Mouse (Mus musculus) embryonic facial prominence, embryonic 13.5 days (tissue): ENCODE measurements at regions not wholly inside any gene's neighbourhood (a gene's known extent, or its start where the extent isn't known, plus 50 kb on each side); places are given as distances from the start of the nearest gene placed in this dataset.

Experiments
- ATAC-seq: fragments of 200-750 bp; cut with Nextera tagmentation; 2 replicates; pipeline ENCODE4 v1.8.0; 2017; ENCODE audit warnings: low read depth; ENCODE audit not compliant: insufficient number of reproducible peaks, insufficient read depth, low FRiP score, low TSS enrichment
- H3K27ac ChIP-seq: fragments of 300-500 bp; sonication (generic); 2 replicates; pipeline ENCODE4 v1.5.1; 2015; ENCODE audit warnings: moderate library complexity, mild to moderate bottlenecking, inconsistent platforms
- H3K27me3 ChIP-seq: fragments of 300-500 bp; sonication (generic); 2 replicates; pipeline ENCODE4 v1.6.1; 2015; ENCODE audit warnings: mild to moderate bottlenecking, inconsistent platforms
- H3K36me3 ChIP-seq: fragments of 300-500 bp; sonication (generic); 2 replicates; pipeline ENCODE4 v1.6.1; 2015; ENCODE audit warnings: mild to moderate bottlenecking, inconsistent platforms
- H3K4me1 ChIP-seq: fragments of 300-500 bp; sonication (generic); 2 replicates; pipeline ENCODE4 v1.6.1; 2015; ENCODE audit warnings: inconsistent platforms
- H3K4me2 ChIP-seq: fragments of 300-500 bp; sonication (generic); 2 replicates; pipeline ENCODE4 v1.6.1; 2015; ENCODE audit warnings: moderate library complexity, mild to moderate bottlenecking, inconsistent platforms
- H3K4me3 ChIP-seq: fragments of 300-500 bp; sonication (generic); 2 replicates; pipeline ENCODE4 v1.5.1; 2015; ENCODE audit warnings: mild to moderate bottlenecking, inconsistent platforms
- H3K9ac ChIP-seq: fragments of 300-500 bp; sonication (generic); 2 replicates; pipeline ENCODE4 v1.6.1; 2015; ENCODE audit warnings: mild to moderate bottlenecking, inconsistent platforms
- H3K9me3 ChIP-seq: fragments of 300-500 bp; sonication (generic); 2 replicates; pipeline ENCODE4 v1.6.1; 2016; ENCODE audit warnings: inconsistent platforms
- WGBS: fragments of 180-500 bp; shearing (Covaris S2); methylation state at CpG from one replicate; pipeline ENCODE4 v1.1.7; 2015; ENCODE audit warnings: mixed read lengths; 5-methylcytosine and 5-hydroxymethylcytosine counted together

DNA sequence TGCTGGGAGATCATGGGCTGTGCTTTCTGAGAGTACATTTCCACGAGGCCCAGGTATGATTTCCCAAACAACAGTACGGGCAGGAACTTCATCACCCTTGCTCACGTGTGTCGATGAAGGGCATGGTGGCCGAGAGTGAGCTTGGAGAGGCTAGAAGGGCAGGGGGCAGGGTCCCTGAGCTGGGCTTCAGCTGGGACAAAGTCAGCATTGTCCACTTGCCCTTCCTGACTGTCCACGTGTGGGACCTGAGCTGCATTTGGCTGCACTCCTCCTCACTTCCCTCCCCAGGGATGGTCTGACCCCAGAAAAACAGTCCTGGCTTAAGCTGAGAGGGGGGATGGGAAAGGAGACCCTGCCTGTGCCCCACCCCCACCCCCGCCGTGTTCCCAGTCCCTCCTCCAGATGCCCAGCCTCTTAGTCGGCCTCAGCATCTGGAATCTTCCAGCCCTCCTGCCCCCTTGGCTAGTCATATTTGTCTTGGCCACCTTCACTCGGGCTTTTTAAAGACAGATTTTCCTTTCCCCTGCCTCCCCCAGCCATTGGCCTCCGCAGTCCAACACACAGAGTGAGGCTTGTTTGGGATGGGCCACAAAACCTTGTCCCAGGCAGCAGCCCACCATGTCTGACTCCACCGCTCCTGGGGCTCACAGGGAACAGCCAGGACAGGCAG is 58.6 kb downstream of the Isg20 start:
- H3K9me3 ChIP-seq: no peaks in the 10 kb centered on the region
- H3K27ac ChIP-seq: peak overlapping the region; percentile 16; the same call in 1 of the 2 replicates
- no peaks in the 10 kb centered on the region for H3K27me3 ChIP-seq
- no peak for ATAC-seq
- H3K36me3 ChIP-seq: no peaks in the 10 kb centered on the region
- H3K9ac ChIP-seq: no peak overlapping the region
- no peak overlapping the region for H3K4me2 ChIP-seq
- WGBS: 43% methylated on average over 12 of the region's 12 CpGs
- peaks cover 6% of the 10 kb centered on the region; the same call in 1 of the 2 replicates for H3K4me1 ChIP-seq
- no peak overlapping the region for H3K4me3 ChIP-seq

DNA sequence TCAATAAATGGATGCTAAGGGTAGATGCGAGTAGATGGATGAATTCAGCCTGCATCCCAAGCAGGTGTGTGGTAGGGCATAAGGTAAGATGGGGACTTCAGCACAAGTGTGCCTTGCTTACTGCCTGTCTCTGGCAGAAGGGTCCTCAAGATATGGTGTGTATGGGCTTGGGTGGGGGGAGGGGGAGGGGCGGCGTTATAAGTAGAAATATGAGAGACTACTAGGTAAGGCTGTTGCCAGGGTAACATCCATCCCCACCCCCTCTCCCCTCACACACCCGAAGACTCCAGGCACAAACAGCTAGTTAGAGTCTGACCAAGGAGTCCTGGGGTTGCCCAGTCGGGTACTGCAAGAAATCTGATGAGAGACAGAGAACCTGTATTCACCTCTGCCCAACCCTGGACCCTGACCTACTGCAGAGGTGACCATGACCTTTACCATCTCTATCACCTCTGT is 63.5 kb upstream of the Acan start:
- no peaks in the 10 kb centered on the region for H3K27me3 ChIP-seq
- WGBS: 26% methylated on average over 5 of the region's 5 CpGs
- H3K36me3 ChIP-seq: no peaks in the 10 kb centered on the region
- H3K4me1 ChIP-seq: peaks cover 11% of the 10 kb centered on the region
- peak overlapping the region; percentile 68 for H3K27ac ChIP-seq
- peak overlapping the region; percentile 72; the same call in 1 of the 2 replicates for H3K9ac ChIP-seq
- peak overlapping the region; percentile 47 for H3K4me3 ChIP-seq
- H3K9me3 ChIP-seq: no peaks in the 10 kb centered on the region
- ATAC-seq: peak; percentile 27; the same call in 1 of the 2 replicates
- peak overlapping the region; percentile 82 for H3K4me2 ChIP-seq

DNA sequence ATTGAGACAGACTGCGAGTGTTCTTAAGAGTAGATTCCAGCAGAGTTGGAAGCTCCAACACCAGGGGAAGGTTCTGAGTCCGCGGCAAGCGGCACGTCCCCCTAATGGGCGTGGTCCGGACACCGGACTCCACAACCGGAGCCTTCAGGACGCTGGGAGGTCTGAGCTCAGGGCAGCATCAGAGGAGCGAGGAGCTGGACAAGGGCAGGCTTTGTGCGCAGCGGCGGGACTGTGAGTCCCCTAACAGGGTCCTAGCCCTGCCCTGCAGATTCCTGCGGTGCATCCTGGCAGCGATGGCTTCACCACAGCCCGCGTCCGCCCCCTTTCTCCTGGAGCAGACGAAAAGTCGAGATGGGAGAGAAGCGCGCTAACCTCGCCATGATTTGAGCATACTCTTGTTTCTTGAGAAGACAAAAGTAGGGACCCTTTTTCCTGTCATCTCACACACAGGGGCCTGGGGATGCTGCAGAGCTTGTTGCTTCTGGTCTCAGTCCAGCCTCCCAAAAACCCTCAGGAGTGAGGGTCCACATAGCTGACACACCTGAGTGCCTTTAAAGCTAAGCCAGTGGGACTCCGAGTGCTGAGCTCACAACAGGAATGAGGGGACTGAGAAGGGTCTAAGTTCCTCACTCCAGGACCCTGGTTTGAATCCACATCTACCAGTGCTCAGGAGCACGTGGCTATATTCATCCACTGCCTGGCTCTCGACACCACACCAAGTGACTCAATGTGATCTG is 62.8 kb upstream of the Acan start:
- Histone ChIP-seq H3K36me3 (no peaks in the 10 kb centered on the region), H3K9me3 (no peaks in the 10 kb centered on the region), H3K9ac (peak overlapping the region; percentile 72), H3K27ac (peak overlapping the region; percentile 68), H3K4me1 (peaks cover 11% of the 10 kb centered on the region), H3K27me3 (no peaks in the 10 kb centered on the region), H3K4me3 (peak overlapping the region; percentile 47), H3K4me2 (peak overlapping the region; percentile 82)
- ATAC-seq: peak; percentile 84
- 2% methylated on average over 27 of the region's 27 CpGs for WGBS

DNA sequence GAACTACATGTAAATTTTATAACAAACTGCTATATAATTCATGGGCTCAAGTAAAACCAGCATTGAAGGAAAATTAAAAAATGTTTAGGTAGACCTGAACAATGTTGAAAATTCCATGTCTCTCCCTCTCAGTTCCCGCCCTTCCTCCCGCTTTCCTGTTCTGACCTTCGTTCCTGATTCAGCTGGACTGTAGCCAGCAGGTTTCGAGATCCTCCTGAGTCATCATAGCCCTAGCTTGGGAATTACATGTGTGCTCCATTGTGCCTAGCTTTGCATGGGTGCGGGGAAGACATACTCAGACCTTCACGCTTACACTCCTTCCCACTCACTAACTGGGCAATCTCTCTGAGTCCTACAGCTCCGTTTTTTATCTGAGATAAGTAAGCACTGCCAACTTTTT is 60.3 kb upstream of the Acan start:
- Histone ChIP-seq H3K27me3 (no peaks in the 10 kb centered on the region), H3K4me1 (peaks cover 11% of the 10 kb centered on the region), H3K4me3 (no peak overlapping the region), H3K36me3 (no peaks in the 10 kb centered on the region), H3K9ac (no peak overlapping the region), H3K9me3 (no peaks in the 10 kb centered on the region), H3K4me2 (no peak overlapping the region), H3K27ac (no peak overlapping the region)
- ATAC-seq: no peak
- 85% methylated on average over 7 of the region's 7 CpGs for WGBS

DNA sequence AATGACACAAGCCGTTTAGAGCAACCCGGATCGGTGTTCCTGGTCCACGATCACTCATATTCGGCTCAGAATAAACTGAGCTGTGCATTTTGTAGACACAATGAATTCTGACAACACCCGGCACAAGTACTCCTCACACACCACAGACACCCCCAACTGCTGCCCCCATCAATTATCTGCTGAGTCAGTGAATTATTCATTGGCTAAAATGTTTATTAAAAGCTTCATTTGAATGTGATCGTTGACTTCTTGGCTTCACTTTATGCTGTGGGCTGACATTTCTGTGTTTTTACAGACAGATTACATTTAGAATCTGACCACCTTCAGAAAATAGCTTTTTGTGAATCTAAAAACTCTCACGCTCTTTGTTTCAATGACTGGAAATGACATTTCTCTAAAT is 59.1 kb upstream of the Acan start:
- Histone ChIP-seq H3K4me2 (no peak overlapping the region), H3K9ac (no peak overlapping the region), H3K9me3 (no peaks in the 10 kb centered on the region), H3K4me1 (peaks cover 11% of the 10 kb centered on the region), H3K27ac (no peak overlapping the region), H3K36me3 (no peaks in the 10 kb centered on the region), H3K27me3 (no peaks in the 10 kb centered on the region), H3K4me3 (no peak overlapping the region)
- WGBS: 86% methylated on average over 8 of the region's 8 CpGs
- ATAC-seq: no peak

DNA sequence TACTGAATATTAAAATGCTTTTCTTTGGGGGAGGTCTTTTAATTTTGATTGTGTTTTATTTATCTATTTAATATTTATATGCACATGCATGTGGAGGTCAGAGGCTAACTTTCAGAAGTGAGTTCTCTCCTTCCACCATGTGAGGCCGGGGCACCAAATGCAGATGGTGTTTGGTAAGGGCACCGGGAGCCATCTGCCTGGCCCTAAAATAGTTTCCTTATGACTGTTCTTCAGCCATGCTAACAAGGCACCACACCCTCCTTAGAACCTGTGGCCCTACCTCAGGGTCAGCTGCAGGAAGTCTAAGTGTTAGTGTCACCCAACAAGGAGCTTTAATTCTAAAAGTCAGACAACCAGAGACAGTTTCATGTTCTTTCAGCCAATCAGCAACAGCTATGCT is 58.2 kb upstream of the Acan start:
- ATAC-seq: no peak
- no peaks in the 10 kb centered on the region for H3K27me3 ChIP-seq
- H3K4me1 ChIP-seq: peaks cover 11% of the 10 kb centered on the region
- no peaks in the 10 kb centered on the region for H3K36me3 ChIP-seq
- no peak overlapping the region for H3K4me2 ChIP-seq
- WGBS: 77% methylated on average over 2 of the region's 2 CpGs
- H3K9me3 ChIP-seq: no peaks in the 10 kb centered on the region
- H3K27ac ChIP-seq: no peak overlapping the region
- no peak overlapping the region for H3K4me3 ChIP-seq
- no peak overlapping the region for H3K9ac ChIP-seq

DNA sequence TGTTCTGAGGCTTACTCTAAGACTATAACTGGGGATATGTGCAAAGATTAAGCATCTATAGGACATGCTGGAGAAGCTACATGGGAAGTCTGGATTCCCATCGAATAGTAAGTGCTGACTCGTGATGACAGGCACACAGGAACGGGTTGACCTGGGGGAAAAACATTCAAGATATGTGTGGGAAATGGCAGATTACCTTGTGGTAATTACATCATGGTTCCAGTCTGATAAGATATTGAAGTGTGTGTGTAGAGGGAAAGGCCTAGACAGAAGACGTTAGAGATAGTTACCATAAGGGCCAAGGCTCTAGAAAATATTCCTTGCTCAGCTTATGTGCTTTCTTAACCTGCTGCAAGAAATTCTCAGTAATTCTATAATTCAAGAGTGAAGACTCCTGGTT is 57.5 kb upstream of the Acan start:
- Histone ChIP-seq H3K36me3 (no peaks in the 10 kb centered on the region), H3K9me3 (no peaks in the 10 kb centered on the region), H3K4me3 (no peak overlapping the region), H3K4me2 (no peak overlapping the region), H3K4me1 (peaks cover 3% of the 10 kb centered on the region), H3K27me3 (no peaks in the 10 kb centered on the region), H3K27ac (no peak overlapping the region), H3K9ac (no peak overlapping the region)
- 78% methylated on average over 4 of the region's 4 CpGs for WGBS
- ATAC-seq: no peak
